Mouse (Mus musculus) embryonic facial prominence, embryonic 12.5 days (tissue): ENCODE measurements around the gene P2ry2. TPM values are rescaled to one million over a fixed set of nuclear protein-coding genes. Genes with fewer than 3 reads are reported as not detected.
A peak's percentile ranks its signal among the peaks of the same experiment; 100 is the strongest.

Experiments
- ATAC-seq: fragments of 200-750 bp; cut with Nextera tagmentation; 2 replicates; pipeline ENCODE4 v1.8.0; 2017; ENCODE audit not compliant: insufficient number of reproducible peaks, insufficient read depth, low FRiP score, low TSS enrichment
- H3K27ac ChIP-seq: fragments of 300-500 bp; sonication (generic); 2 replicates; pipeline ENCODE4 v1.5.1; 2016; ENCODE audit warnings: mild to moderate bottlenecking
- H3K27me3 ChIP-seq: fragments of 300-500 bp; sonication (generic); 2 replicates; pipeline ENCODE4 v1.6.1; 2016; ENCODE audit warnings: mild to moderate bottlenecking, moderate library complexity
- H3K36me3 ChIP-seq: fragments of 300-500 bp; sonication (generic); 2 replicates; pipeline ENCODE4 v1.6.1; 2016; ENCODE audit warnings: mild to moderate bottlenecking
- H3K4me1 ChIP-seq: fragments of 300-500 bp; sonication (generic); 2 replicates; pipeline ENCODE4 v1.6.1; 2016
- H3K4me2 ChIP-seq: fragments of 300-500 bp; sonication (generic); replicated peaks from 2 replicates; pipeline ENCODE4 v1.6.1; 2016; ENCODE audit warnings: mild to moderate bottlenecking, moderate library complexity
- H3K4me3 ChIP-seq: fragments of 300-500 bp; sonication (generic); 2 replicates; pipeline ENCODE4 v1.5.1; 2016; ENCODE audit warnings: mild to moderate bottlenecking
- H3K9ac ChIP-seq: fragments of 300-500 bp; sonication (generic); 2 replicates; pipeline ENCODE4 v1.6.1; 2016; ENCODE audit warnings: mild to moderate bottlenecking, moderate library complexity
- H3K9me3 ChIP-seq: fragments of 300-500 bp; sonication (generic); 2 replicates; pipeline ENCODE4 v1.6.1; 2016; ENCODE audit warnings: mild to moderate bottlenecking, moderate library complexity
- WGBS: fragments of 180-500 bp; shearing (Covaris S2); methylation state at CpG from one replicate; pipeline ENCODE4 v1.1.7; 2016; 5-methylcytosine and 5-hydroxymethylcytosine counted together
- polyA plus RNA-seq: library from polyadenylated mRNA; unstranded; fragments of >200 nt; fragmentation: Nextera tagmentation; extraction: Ambion mirVana; gene quantifications from 2 replicates; pipeline ENCODE4 v1.2.1, GENCODE M21; 2016

The P2ry2 gene
- polyA plus RNA-seq, 1 experiment from 2014 or later: 0.83 TPM

- no peak overlapping the region for H3K4me3 ChIP-seq
- no peaks in the 10 kb centered on the region for H3K27me3 ChIP-seq
- H3K4me1 ChIP-seq: peaks cover 3% of the 10 kb centered on the region; the same call in 1 of the 2 replicates
- WGBS: 80% methylated on average over 7 of the region's 7 CpGs
- no peaks in the 10 kb centered on the region for H3K36me3 ChIP-seq
- H3K4me2 ChIP-seq: no peak overlapping the region
- no peak overlapping the region for H3K9ac ChIP-seq
- no peak for ATAC-seq
- H3K9me3 ChIP-seq: no peaks in the 10 kb centered on the region
- no peak overlapping the region for H3K27ac ChIP-seq
These were observed 60.0 kb downstream of the P2ry2 start for GRCm38 (mm10) chr7:100952686-100953085.

GRCm38 (mm10) chr7:100951903-100952302 is 60.8 kb downstream of the P2ry2 start:
- no peak for ATAC-seq
- peaks cover 3% of the 10 kb centered on the region; the same call in 1 of the 2 replicates for H3K4me1 ChIP-seq

DNA sequence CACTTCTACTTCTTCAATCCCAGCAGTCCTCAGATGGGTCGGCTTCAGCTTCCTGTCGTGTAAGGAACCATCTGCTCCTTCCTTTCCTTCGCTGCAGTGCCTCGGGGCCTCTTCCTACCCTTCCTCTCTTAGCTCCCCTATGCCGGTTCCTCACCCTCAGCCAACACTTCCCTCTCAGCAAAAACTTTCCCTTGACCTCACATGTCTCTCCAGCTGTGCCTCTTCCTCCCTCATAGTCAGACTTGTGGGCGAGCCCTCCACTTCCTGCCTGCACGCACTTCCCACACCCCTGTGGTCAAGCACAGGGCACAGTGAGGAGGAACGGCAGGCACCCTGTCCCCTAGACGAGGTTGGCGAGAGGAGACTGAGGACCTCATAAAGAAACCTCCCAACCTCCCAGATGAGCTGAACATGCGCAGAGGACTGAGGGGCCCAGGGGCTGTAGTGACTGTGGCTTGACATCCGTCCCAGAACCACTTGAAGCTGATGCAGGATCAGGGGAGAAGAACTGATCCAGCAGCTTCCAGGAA is 62.1 kb downstream of the P2ry2 start:
- no peak overlapping the region for H3K4me2 ChIP-seq
- no peak overlapping the region for H3K27ac ChIP-seq
- no peaks in the 10 kb centered on the region for H3K9me3 ChIP-seq
- peaks cover 3% of the 10 kb centered on the region; the same call in 1 of the 2 replicates for H3K4me1 ChIP-seq
- ATAC-seq: no peak
- H3K4me3 ChIP-seq: no peak overlapping the region
- H3K36me3 ChIP-seq: no peaks in the 10 kb centered on the region
- no peak overlapping the region for H3K9ac ChIP-seq
- H3K27me3 ChIP-seq: no peaks in the 10 kb centered on the region
- WGBS: 42% methylated on average over 12 of the region's 12 CpGs

More at GRCm38 (mm10) chr7:100951903-100952302, 60.8 kb downstream of the P2ry2 start:
- no peaks in the 10 kb centered on the region for H3K36me3 ChIP-seq
- H3K4me3 ChIP-seq: no peak overlapping the region
- no peaks in the 10 kb centered on the region for H3K9me3 ChIP-seq
- H3K9ac ChIP-seq: no peak overlapping the region
- H3K27me3 ChIP-seq: no peaks in the 10 kb centered on the region
- no peak overlapping the region for H3K4me2 ChIP-seq
- WGBS: 61% methylated on average over 2 of the region's 2 CpGs
- no peak overlapping the region for H3K27ac ChIP-seq

DNA sequence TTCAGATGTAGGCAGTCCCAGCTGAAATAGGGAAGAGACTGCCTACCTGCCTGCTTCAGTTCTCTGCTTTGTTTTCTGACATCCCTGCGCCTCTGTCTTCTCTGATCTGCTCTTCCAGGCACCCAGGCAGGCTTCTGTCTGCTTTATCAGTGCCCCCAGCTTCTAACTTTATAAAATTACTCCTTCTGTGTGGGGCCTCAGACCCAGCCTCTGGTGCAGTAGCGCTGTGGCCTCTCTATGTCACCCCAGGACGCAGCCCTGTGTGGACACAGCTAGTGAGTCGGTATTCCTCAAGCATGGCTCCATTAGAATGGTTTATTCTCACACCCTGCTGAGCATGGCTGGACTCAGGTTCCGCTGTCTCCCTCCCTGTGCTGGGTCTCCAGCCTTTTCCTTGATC is 62.6 kb downstream of the P2ry2 start:
- ATAC-seq: no peak
- Histone ChIP-seq H3K4me3 (no peak overlapping the region), H3K4me1 (peaks cover 3% of the 10 kb centered on the region; the same call in 1 of the 2 replicates), H3K36me3 (no peaks in the 10 kb centered on the region), H3K9ac (no peak overlapping the region), H3K9me3 (no peaks in the 10 kb centered on the region), H3K4me2 (no peak overlapping the region), H3K27ac (peak overlapping the region; percentile 52; the same call in 1 of the 2 replicates), H3K27me3 (no peaks in the 10 kb centered on the region)
- 76% methylated on average over 5 of the region's 5 CpGs for WGBS

Other genes with a start within 250 kb of the P2ry2 start
- gene Relt, start 149.4 kb downstream of the P2ry2 start, polyA plus RNA-seq: 3.4 and 4.1 TPM in 2 replicates
- gene Arhgef17, start 80.8 kb downstream of the P2ry2 start, polyA plus RNA-seq: 11.0 and 11.1 TPM in 2 replicates
- gene P2ry6, start 38.2 kb downstream of the P2ry2 start, polyA plus RNA-seq: 2.7 and 3.6 TPM in 2 replicates
- 29.4 and 31.5 TPM in 2 replicates for gene Fchsd2, start 80.0 kb upstream of the P2ry2 start, polyA plus RNA-seq